Mouse (Mus musculus): ENCODE data around the gene Fgfr2. TPM values are rescaled to one million over a fixed set of nuclear protein-coding genes. Genes with fewer than 3 reads are reported as not detected.

The Fgfr2 gene
- total RNA-seq, 2 experiments from 2014 or later, result 56.7 to 61.5 TPM

- no peak for DNase-seq (ENCODE audit: low spot score in 2 of 2)
Observed at GRCm38 (mm10) chr7:132781130-132781814, 341.9 kb downstream of the Fgfr2 start.

- DNase-seq (ENCODE audit: low spot score in 2 of 2), result no peak
Observed at GRCm38 (mm10) chr7:132780611-132781010, 342.5 kb downstream of the Fgfr2 start.

DNA sequence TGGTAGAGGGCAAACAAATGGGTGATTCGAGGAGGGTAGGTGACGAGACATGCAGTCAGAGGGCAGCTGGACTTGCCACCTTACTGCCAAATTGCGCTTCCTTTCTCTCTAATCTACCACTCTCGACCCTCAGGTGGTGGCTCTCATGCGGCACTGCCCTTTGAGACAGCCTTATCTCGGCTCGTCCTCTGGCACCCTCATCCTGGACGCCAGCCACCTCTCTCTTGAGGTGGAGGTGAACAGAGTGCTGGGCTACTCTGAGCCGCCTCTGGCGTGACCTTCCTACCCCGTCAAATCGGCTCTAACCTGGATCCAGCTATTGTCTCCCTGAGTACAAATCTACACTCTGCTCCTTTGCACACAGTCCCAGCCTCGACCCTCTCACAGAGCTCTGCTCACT lies 344.5 kb downstream of the Fgfr2 start:
- DNase-seq (ENCODE audit: low spot score in 2 of 2), result no peak

GRCm38 (mm10) chr7:132777728-132778453 lies 345.3 kb downstream of the Fgfr2 start:
- DNase-seq (ENCODE audit: low spot score in 2 of 2), result no peak

DNA sequence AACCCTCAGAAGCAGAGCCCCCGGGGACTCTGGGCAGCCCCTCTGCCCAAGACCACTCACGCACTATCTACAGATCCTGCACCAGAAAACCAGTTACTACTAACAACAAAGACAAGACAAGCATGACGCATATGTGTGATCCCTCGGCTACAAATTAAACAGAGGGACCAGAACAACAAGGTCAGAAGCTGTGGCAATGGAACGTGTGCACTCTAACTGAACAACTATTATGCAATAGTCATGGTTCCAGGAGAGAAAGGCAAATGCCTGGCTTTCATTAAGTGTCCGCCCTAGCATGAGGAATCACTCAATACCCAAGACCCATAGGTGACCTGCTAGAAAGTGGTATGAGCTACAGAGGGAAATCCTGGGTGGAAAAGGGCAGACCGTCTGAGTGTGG lies 346.0 kb downstream of the Fgfr2 start:
- DNase-seq (ENCODE audit: low spot score in 2 of 2), result no peak

GRCm38 (mm10) chr7:132776338-132777111 lies 346.6 kb downstream of the Fgfr2 start:
- DNase-seq (ENCODE audit: low spot score in 2 of 2), result no peak

- DNase-seq (ENCODE audit: low spot score in 2 of 2), result no peak
Observed at GRCm38 (mm10) chr7:132775922-132776321, 347.2 kb downstream of the Fgfr2 start.

- no peak for DNase-seq (ENCODE audit: low spot score in 2 of 2)
Observed at GRCm38 (mm10) chr7:132775333-132775732, 347.8 kb downstream of the Fgfr2 start.

DNA sequence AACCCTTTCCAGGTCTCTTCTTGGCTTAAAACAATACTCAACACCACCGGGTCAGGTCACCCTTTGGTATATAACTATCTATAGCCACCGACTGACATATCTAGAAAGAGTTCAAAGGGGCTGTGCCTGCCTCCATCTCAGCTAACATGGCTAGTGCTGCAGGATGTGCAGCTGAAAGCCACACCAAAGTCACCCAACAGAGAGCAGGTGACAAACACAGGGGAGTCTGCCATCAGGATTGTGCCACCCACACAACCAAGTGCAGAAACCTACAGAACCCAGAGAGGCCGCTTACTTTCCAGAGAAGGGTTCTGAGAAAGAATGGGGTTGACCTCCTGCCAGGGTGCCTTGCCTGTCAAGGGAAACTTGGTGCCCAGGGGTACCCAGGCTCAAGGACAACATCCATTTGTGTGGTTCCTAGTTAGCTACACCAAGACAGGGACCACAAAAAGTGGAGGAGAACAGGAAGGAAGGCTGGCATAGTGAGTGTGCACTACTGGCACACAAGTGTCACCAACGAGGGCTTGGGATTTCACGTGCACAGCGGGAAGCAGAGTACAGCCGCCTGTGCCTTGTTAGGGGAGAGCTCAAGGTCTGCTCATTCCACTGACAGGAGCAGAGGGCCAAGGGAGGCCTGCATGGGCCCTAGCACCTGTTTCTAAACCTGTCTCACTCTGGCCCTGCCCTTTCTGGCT lies 350.0 kb downstream of the Fgfr2 start:
- DNase-seq (ENCODE audit: low spot score in 2 of 2), result no peak

DNA sequence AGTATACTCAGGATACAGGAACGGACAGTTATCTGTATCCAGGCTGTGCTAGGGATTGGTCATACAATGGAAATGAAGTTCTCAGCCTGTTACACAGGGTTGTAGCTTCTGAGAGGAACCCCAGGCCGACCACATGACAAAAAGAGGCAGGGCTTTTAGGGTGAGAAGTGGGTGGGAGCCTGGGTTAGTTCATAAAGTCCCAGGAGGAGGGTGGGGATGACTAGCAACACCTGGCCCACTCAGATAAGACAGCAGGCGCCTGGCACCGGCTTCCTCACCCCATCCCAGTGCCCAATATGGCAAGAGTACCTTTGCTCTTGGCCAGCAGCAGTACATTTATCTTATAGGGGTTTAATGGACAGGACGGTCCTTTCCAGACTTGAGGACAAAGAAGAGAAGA lies 350.7 kb downstream of the Fgfr2 start:
- DNase-seq (ENCODE audit: low spot score in 2 of 2), result no peak

GRCm38 (mm10) chr7:132768498-132769344 lies 354.4 kb downstream of the Fgfr2 start:
- DNase-seq (ENCODE audit: low spot score in 2 of 2), result no peak

DNA sequence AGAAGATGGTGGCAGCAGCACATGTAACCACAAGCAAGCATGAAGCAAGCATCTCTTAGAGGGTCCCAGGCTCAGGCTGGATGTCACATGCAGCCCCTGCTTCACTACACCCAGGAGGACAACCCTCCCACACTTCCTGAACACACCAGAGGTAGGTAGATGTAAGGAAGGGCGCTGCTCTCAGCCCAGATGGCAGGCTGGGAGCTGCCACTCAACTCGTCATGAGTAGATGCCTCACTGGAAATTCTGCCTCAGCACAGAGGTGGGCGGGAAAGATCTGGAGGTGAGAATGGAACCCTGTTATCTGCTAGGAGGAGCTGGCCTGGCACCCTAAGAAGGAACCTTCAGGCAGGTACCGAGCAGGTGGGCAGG lies 355.2 kb downstream of the Fgfr2 start:
- DNase-seq (ENCODE audit: low spot score in 2 of 2), result no peak

DNA sequence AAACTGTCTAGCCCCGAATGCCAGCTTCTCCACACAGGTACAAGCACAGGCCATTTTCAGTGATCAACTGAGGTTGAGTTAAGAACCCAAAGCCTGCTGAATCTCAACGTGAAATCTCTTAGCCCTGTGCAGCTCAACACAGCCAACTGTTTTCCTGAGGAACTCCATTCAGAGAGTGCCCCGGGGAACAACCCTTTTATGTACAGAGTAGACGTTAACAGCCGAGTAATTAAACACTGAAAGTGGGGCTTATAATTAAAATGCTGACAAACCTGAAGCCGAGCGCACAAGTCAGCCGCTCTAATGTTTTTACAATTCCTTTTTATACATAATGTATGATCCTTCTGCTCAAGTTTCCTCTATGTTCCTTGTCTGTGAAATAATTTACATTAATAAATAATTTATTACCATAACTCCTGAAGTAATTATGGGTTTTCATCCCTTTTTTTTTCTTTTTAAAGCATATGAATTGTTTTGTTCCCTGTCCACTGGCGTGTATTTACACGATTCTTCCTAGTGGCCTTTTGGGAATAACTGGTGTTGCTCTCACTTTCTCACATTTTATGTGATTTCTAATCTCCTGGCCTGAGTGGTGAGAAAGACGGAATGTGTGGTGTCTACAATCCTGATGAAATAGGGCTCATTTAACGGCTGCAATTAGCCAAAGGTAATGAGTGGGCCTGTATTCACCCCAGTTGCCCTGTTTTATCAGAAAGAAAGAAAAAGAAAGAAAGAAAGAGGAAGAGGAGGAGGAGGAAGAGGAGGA lies 355.7 kb downstream of the Fgfr2 start:
- DNase-seq (ENCODE audit: low spot score in 2 of 2), result no peak

GRCm38 (mm10) chr7:132766235-132766871 lies 356.8 kb downstream of the Fgfr2 start:
- DNase-seq (ENCODE audit: low spot score in 2 of 2), result no peak

- no peak for DNase-seq (ENCODE audit: low spot score in 2 of 2)
Observed at GRCm38 (mm10) chr7:132765629-132766186, 357.4 kb downstream of the Fgfr2 start.

DNA sequence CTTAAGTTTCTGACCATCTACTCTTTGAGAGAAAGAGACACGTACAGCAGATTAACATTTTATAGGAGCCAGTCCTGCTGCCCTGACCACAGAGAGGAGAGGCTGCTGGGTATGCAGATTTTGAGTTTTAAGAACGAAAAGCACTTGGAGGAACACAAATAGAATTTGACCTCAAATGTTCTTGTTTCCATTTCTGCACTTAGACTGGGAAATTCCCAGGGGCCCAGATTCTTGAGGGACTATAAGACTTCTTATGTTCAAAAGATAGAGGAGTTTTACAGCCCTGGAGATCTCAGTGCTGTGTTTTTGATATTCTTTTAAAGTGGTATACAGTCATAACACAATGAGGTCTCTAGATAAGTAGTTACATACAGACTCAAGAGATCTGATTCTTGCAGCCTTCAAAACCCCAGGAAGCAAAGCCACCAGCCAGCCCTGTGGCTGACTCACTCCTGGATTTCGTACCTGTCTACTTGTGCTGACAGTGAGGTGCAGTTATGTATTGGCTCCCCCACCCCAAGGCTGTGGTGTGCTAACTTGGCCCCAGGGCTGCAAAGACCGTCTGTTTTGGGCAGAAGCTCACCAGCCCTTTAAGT lies 358.2 kb downstream of the Fgfr2 start:
- DNase-seq (ENCODE audit: low spot score in 2 of 2), result no peak

GRCm38 (mm10) chr7:132764314-132764713 lies 358.8 kb downstream of the Fgfr2 start:
- no peak for DNase-seq (ENCODE audit: low spot score in 2 of 2)

DNA sequence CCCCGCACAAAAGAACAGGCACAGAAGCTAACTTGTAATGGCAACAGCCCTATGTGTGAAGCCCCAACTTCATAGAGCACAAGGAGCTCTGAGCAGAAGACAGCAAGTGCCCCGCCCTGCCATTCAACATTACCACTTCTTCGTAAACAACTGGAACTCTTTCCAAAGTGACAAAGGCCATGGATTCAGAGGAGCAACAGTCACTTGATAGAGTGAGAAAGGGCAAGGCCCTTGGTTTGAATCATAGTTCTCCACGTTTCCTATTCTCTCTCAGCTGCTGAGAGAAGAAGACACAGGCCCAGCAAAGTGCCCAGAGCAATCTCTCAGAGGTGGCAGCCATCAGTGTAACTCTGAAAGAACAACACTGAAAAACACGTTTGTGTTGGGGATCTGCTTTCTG lies 359.2 kb downstream of the Fgfr2 start:
- no peak for DNase-seq (ENCODE audit: low spot score in 2 of 2)

- DNase-seq (ENCODE audit: low spot score in 2 of 2), result peak in 1 of 2 experiments; percentile 72
Observed at GRCm38 (mm10) chr7:132763351-132763750, 359.8 kb downstream of the Fgfr2 start.

Data from layer of hippocampus, adult 18-20 months (tissue).